Mouse (Mus musculus) hindbrain, embryonic 15.5 days (tissue): ENCODE data around the gene Slc17a9. TPM values are rescaled to one million over a fixed set of nuclear protein-coding genes. Genes with fewer than 3 reads are reported as not detected.

Source experiments
- ATAC-seq: fragments of 200-750 bp; cut with Nextera tagmentation; 2 replicates; pipeline ENCODE4 v1.8.0; 2017; ENCODE audit warnings: low read depth, moderate number of reproducible peaks, moderate TSS enrichment; ENCODE audit not compliant: low FRiP score
- H3K27ac ChIP-seq: fragments of 300-500 bp; sonication (generic); replicated peaks from 2 replicates; pipeline ENCODE4 v1.5.1; 2015; ENCODE audit warnings: mild to moderate bottlenecking, inconsistent platforms
- H3K27me3 ChIP-seq: fragments of 300-500 bp; sonication (generic); 2 replicates; pipeline ENCODE4 v1.6.1; 2015; ENCODE audit warnings: control low read depth, inconsistent platforms
- H3K36me3 ChIP-seq: fragments of 300-500 bp; sonication (generic); 2 replicates; pipeline ENCODE4 v1.6.1; 2015; ENCODE audit warnings: control low read depth, inconsistent platforms
- H3K4me1 ChIP-seq: fragments of 300-500 bp; sonication (generic); replicated peaks from 2 replicates; pipeline ENCODE4 v1.6.1; 2015; ENCODE audit warnings: control low read depth, inconsistent platforms
- H3K4me2 ChIP-seq: fragments of 300-500 bp; sonication (generic); 2 replicates; pipeline ENCODE4 v1.6.1; 2015; ENCODE audit warnings: moderate library complexity, mild to moderate bottlenecking, inconsistent platforms
- H3K4me3 ChIP-seq: fragments of 300-500 bp; sonication (generic); 2 replicates; pipeline ENCODE4 v1.5.1; 2015; ENCODE audit warnings: mild to moderate bottlenecking, inconsistent platforms
- H3K9ac ChIP-seq: fragments of 300-500 bp; sonication (generic); 2 replicates; pipeline ENCODE4 v1.6.1; 2015; ENCODE audit warnings: inconsistent platforms
- H3K9me3 ChIP-seq: fragments of 300-500 bp; sonication (generic); 2 replicates; pipeline ENCODE4 v1.6.1; 2016; ENCODE audit warnings: control low read depth, inconsistent platforms
- WGBS: fragments of 180-500 bp; shearing (Covaris S2); methylation state at CpG from one replicate; pipeline ENCODE4 v1.1.7; 2015; 5-methylcytosine and 5-hydroxymethylcytosine counted together
- polyA plus RNA-seq: library from polyadenylated mRNA; unstranded; fragments of >200 nt; fragmentation: Nextera tagmentation; extraction: Ambion mirVana; gene quantifications from 2 replicates; pipeline ENCODE4 v1.2.1, GENCODE M21; 2015

Gene Slc17a9
- polyA plus RNA-seq, 1 experiment from 2014 or later = 0.29 TPM

DNA sequence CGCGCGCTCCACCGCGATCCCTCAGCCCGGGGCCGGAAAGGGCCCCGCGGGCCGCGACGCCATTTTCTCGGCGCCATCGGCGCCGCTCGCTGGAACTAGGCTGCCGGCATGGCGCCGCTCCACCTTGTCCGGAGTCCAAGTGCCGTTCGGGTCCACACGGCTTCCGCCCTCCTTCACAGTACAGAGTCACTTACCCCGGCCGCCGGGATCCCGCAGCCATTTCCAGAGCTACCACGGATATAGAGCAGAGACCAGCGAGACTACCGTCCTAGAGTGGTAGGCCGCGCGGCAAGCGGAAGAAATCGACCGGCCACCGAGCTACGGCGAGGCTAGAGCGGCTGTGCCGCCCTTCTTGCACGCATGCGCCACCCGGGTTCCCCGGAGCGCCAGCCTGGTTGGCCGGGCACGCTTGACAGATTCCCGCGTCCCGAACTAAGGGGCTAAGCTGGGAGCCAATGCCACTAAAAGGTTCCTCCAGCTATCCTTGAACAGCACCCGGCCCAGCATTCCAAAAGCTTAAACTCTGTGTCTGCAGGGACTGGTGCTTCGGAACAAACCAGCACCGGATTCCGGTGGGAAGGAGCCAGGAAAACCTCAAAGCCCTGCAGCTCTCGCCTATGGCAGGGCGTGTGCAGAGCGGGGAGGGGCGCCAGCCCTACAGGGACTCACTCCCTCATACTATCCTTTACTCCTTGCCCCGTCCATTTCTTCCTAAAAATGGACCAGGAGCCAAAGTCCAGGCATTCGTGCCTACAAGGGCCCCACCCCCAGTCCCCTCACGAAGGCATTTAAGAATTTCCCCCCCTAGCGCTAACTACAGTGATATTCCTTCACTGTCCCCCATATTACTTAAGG, 23.1 kb upstream of the Slc17a9 start:
- Histone ChIP-seq H3K4me3 (peak overlapping the region; percentile 90), H3K4me1 (peaks cover 42% of the 10 kb centered on the region), H3K27me3 (no peaks in the 10 kb centered on the region), H3K36me3 (no peaks in the 10 kb centered on the region), H3K4me2 (peak overlapping the region; percentile 93), H3K9ac (peak overlapping the region; percentile 98), H3K9me3 (no peaks in the 10 kb centered on the region), H3K27ac (peak overlapping the region; percentile 96)
- WGBS = under 1% methylated on average over 66 of the region's 66 CpGs
- peak; percentile 95 for ATAC-seq

DNA sequence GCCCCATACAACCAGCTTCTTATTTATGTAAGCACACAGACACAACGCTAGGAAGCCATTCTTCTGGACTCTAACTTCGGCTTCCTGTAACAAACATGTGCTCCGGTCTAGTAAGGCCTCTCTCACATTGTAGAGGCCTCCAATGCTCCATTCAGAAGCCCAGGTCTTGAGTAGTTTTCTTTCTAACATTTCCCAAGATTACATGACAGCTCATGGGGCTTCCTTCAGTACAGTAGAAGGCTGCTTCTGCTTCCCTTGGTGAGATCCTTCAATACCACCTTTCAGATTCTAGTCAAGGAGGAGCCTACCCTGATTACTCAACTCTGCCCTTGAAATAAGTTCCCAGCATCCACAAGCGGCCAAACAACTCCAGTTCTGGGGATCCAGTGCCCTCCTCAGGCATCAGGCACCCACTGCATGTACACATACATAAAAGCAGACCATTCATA, 22.3 kb upstream of the Slc17a9 start:
- H3K4me3 ChIP-seq = peak overlapping the region; percentile 90
- no peaks in the 10 kb centered on the region for H3K27me3 ChIP-seq
- no peaks in the 10 kb centered on the region for H3K36me3 ChIP-seq
- H3K4me1 ChIP-seq = peaks cover 48% of the 10 kb centered on the region
- no peaks in the 10 kb centered on the region for H3K9me3 ChIP-seq
- 27% methylated on average over 4 of the region's 4 CpGs for WGBS
- peak overlapping the region; percentile 93 for H3K4me2 ChIP-seq
- peak overlapping the region; percentile 96 for H3K27ac ChIP-seq
- peak overlapping the region; percentile 98 for H3K9ac ChIP-seq
- ATAC-seq = no peak; the same call in 1 of the 2 replicates

DNA sequence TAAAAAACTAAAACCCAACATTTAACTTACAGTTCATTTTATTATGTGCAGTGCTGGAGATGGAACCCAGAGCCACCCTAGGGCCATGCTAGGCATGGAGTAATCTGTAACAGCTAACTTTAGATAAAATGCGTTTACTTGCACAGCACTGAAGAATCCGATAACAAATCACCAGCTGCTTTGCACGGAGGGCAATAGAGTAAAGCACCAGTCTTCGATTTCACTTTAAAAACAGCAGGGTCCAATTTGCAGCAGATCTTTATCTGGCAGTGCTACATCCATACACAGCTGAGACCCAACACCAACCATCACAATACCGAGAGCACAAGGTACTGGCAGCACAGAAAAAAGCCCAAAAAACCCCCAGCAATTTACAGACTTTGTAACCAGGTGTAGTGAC, 21.9 kb upstream of the Slc17a9 start:
- Histone ChIP-seq H3K36me3 (no peaks in the 10 kb centered on the region), H3K9me3 (no peaks in the 10 kb centered on the region), H3K4me1 (peaks cover 50% of the 10 kb centered on the region), H3K4me3 (no peak overlapping the region), H3K27me3 (no peaks in the 10 kb centered on the region), H3K9ac (no peak overlapping the region), H3K4me2 (no peak overlapping the region), H3K27ac (no peak overlapping the region)
- no peak for ATAC-seq
- 81% methylated on average over 5 of the region's 5 CpGs for WGBS

DNA sequence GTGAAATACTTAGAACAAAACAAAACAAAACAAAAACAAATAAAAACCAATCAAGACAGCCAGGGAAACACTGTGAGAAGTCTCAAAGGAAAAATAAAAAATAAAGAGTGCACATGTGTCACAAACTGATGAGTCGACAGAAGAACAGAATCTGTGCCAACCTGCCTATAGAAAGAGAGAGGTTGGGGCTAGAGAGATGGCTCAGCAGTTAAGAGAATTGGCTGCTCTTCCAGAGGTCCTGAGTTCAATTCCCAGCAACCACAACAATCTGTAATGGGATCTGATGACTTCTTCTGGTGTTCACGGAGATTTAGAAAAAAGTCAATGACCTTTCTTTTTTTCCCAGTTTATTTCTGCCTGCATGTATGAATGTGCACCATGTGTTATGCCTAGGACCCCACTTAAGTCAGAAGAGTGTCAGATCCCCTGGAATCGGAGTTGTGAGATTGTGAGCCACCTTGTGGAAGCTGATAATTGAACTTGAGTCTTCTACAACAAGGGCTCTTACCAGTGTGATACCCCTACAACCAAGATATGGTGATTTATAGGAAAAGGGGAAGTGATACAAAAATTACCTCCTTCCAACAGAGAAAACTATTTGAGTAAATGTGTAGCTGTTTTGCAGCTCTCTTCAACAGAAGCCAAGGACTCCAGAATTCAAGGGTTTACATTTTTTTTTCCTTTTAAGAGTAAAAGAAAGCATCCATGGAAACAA, 21.3 kb upstream of the Slc17a9 start:
- Histone ChIP-seq H3K27ac (no peak overlapping the region), H3K36me3 (no peaks in the 10 kb centered on the region), H3K9ac (no peak overlapping the region), H3K4me2 (no peak overlapping the region), H3K4me1 (peaks cover 52% of the 10 kb centered on the region), H3K9me3 (no peaks in the 10 kb centered on the region), H3K27me3 (no peaks in the 10 kb centered on the region), H3K4me3 (no peak overlapping the region)
- ATAC-seq = no peak
- 81% methylated on average over 3 of the region's 3 CpGs for WGBS

DNA sequence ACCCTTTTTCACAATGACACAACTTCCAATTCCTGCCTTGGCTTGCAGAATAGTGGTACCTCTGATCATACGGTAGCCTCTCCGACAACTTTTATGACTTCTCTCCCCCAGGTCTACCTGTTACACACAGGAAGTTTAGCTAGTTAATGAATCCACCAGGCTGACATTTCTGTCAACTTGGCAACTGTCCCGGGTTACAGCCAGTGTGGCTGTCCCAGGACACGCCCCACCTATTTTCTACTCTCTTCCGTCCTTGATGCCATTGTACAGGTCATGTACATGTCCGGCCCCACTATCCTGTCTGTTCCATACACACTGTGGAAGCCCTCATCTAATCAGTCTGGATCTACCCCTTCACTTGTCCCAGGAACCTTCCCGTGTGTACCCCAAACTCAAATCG, 20.5 kb upstream of the Slc17a9 start:
- no peak overlapping the region for H3K9ac ChIP-seq
- WGBS = 93% methylated on average over 8 of the region's 8 CpGs
- peaks cover 49% of the 10 kb centered on the region for H3K4me1 ChIP-seq
- no peaks in the 10 kb centered on the region for H3K27me3 ChIP-seq
- H3K27ac ChIP-seq = no peak overlapping the region
- H3K36me3 ChIP-seq = no peaks in the 10 kb centered on the region
- no peak for ATAC-seq
- H3K4me3 ChIP-seq = no peak overlapping the region
- H3K9me3 ChIP-seq = no peaks in the 10 kb centered on the region
- H3K4me2 ChIP-seq = no peak overlapping the region

DNA sequence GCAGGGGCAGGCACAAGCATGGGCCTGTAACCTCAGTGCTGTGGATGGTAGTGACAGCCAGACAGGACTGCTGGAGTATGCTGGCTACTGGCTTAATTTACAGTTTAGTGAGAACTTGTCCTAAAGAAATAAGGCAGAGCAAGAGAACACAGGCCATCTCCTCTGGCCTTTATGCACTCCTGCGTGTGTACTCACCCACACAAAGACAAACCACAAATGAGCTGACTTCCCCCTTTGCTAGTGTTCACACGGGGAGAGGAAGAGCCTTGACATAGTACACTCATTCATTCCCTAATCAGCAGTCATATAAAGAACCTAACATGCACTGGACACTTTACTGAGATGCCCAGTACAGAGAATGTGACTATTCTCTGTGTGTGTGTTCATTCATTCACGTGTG, 20.0 kb upstream of the Slc17a9 start:
- H3K4me2 ChIP-seq = no peak overlapping the region
- no peak overlapping the region for H3K9ac ChIP-seq
- H3K4me1 ChIP-seq = peaks cover 44% of the 10 kb centered on the region
- no peak overlapping the region for H3K27ac ChIP-seq
- ATAC-seq = no peak
- no peaks in the 10 kb centered on the region for H3K9me3 ChIP-seq
- no peaks in the 10 kb centered on the region for H3K36me3 ChIP-seq
- WGBS = 80% methylated on average over 3 of the region's 3 CpGs
- no peaks in the 10 kb centered on the region for H3K27me3 ChIP-seq
- H3K4me3 ChIP-seq = no peak overlapping the region

DNA sequence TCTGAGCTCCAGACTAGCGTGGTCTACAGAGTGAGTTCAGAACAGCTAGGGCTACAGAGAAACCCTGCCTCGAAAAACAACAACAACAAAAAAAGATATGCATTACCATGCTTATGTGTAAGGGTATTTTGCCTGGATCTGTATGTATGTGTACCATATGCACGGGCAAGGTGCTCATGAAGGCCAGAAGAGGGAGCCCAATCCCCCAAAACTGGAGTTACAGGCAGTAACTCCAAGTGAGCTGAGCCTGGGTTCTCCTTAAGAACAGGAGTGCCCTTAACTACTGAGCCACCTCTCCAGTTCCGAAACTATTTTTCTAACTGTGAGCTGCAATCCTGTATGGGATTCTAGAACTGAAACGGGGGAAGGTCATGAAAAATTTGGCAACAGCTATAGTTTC, 19.1 kb upstream of the Slc17a9 start:
- 91% methylated on average over 5 of the region's 5 CpGs for WGBS

DNA sequence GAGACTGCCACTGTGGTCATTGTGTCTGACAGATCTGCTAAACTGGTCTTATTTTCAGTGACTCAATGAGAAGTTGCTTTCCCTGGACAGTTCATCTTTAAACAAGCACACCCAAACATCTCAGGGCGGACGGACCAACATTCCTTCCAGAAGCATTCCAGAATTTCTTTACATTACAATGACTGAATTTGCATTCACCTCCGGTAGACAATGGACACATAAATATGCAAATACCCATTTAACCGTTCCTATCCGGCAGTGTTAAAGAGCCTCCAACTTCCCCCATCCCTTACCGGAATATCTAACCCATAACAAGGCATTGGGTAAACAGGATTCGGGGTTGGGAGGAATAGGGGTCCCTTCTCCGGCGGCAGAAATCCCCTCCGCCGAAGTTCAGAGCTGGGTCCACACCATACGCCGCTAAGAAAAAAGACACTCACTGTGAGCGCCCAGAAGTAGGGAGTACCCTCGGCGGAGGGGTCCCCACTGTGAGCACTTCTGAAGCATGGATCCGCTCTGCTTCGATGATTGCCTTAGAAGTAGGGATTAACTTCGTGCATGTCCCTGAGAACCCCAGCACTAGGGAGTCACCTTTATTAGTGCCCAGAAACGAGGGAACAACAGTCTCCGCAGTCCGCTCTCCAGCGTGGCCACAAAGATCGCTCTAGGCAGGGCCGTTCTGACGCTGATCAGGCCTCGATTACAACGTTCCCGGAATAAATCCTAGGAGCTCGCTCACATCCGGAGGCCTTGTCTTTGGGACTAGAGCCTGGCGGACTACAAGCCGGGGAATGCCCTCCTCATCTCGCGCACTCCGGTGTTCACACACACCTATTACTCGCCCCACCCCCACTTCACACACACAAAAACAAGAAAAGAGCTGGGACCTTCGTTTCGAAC, 15.8 kb upstream of the Slc17a9 start:
- Histone ChIP-seq H3K4me2 (peak overlapping the region; percentile 91), H3K36me3 (peaks cover 8% of the 10 kb centered on the region), H3K27me3 (no peaks in the 10 kb centered on the region), H3K27ac (peak overlapping the region; percentile 86), H3K4me1 (peaks cover 36% of the 10 kb centered on the region), H3K4me3 (peak overlapping the region; percentile 91), H3K9me3 (no peaks in the 10 kb centered on the region), H3K9ac (peak overlapping the region; percentile 99)
- WGBS = under 1% methylated on average over 39 of the region's 39 CpGs
- peak; percentile 74 for ATAC-seq

More for the DNA sequence above, 19.1 kb upstream of the Slc17a9 start:
- no peak for ATAC-seq
- Histone ChIP-seq H3K36me3 (no peaks in the 10 kb centered on the region), H3K9ac (no peak overlapping the region), H3K9me3 (no peaks in the 10 kb centered on the region), H3K4me2 (no peak overlapping the region), H3K4me3 (no peak overlapping the region), H3K4me1 (peaks cover 38% of the 10 kb centered on the region), H3K27me3 (no peaks in the 10 kb centered on the region), H3K27ac (no peak overlapping the region)

DNA sequence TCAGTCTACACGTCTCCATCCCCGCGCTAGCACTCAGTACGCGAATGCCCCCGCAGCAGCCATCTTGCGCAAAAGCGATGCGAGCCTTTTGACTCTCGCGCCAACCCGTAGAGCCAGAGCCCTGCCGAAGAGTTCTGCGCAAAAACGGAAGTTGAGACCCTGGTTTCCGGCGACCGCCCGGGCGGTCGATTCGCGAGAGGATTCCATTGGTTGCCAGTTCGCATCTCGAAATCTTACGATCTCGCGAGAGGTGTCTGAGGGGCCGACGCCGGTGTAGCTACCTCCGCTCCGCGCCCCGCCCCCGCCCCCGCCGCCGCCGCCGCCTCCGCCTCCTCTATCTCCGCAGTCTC, 15.2 kb upstream of the Slc17a9 start, which contains the start of the genes Dido1 and Gid8:
Gene Dido1, minus strand, starts transcription at position 77 of the 350 bp plus-strand sequence.
Gene Gid8, plus strand, starts transcription at position 195 of the 350 bp plus-strand sequence.
- Histone ChIP-seq H3K36me3 (peaks cover 15% of the 10 kb centered on the region), H3K4me3 (peak within 1 kb of the TSS; percentile 91), H3K4me2 (peak within 1 kb of the TSS; percentile 91), H3K4me1 (peaks cover 36% of the 10 kb centered on the region), H3K27ac (peak within 1 kb of the TSS; percentile 88), H3K9ac (peak within 1 kb of the TSS; percentile 99), H3K27me3 (no peaks in the 10 kb centered on the region), H3K9me3 (no peaks in the 10 kb centered on the region)
- ATAC-seq = peak; percentile 96
- under 1% methylated on average over 40 of the region's 43 CpGs for WGBS

DNA sequence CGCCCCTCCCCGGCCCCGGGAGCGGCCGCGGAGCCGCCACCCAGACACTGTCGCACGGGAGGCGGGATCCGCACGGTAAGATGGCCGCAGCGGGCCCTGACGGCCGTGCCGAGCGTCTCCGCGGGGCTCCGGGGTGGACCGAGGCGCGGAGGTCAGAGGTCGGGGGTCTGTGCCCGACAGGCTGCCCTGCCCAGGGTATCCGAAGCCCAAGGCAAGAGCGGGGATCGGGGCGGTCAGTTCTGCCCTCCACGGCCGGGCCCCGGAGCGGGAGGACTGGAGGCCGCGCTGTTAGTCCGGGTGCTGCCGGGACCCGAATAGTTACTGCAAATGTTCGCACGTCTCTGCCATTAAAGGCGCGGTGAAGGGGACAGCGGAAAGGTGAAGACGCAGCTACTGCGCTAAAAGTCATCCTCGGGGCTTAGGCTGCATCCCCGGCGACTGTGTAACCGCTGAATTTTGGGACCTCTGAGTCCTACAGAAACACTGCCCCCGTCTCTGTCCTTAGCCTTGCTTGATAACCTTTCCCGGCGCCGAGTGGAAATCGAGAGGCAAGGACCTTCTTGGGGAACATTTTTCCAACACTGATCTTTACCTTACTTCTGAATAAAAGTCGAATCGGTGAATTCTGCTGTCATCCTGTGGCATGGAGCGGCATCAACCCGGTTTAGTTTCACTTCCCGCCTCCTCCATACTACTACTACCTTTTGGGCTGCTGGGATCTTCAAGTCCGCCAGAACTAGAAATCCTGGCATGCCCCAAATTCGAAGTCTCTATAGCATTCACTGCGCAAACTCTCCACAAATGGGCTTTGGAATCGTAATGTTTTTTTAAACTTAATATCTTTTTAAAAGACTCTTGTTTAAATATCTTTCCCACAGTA, 14.5 kb upstream of the Slc17a9 start:
- peak overlapping the region; percentile 91 for H3K4me3 ChIP-seq
- peak overlapping the region; percentile 88 for H3K27ac ChIP-seq
- peak; percentile 71 for ATAC-seq
- H3K9me3 ChIP-seq = no peaks in the 10 kb centered on the region
- peaks cover 36% of the 10 kb centered on the region for H3K4me1 ChIP-seq
- peak overlapping the region; percentile 80 for H3K4me2 ChIP-seq
- H3K9ac ChIP-seq = peak overlapping the region; percentile 99
- no peaks in the 10 kb centered on the region for H3K27me3 ChIP-seq
- 2% methylated on average over 64 of the region's 64 CpGs for WGBS
- H3K36me3 ChIP-seq = peaks cover 15% of the 10 kb centered on the region

DNA sequence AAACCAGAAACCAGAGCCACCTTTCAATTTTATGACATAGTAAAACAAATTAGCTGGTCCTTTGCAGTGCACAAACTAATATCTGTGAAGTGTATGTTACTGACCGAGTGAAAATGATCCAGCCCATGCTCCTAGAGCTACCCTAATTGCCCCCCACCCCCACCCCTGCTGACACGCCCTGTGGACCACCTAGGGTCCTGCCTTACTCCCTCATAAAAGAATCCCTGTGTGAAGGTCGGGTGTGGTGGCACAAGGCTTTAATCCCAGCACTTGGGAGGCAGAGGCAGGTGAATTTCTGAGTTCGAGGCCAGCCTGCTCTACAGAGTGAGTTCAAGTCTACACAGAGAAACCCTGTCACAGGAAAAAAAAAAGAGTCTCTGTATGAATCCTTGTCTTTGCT, 13.5 kb upstream of the Slc17a9 start:
- Histone ChIP-seq H3K4me1 (peaks cover 36% of the 10 kb centered on the region), H3K36me3 (peaks cover 19% of the 10 kb centered on the region), H3K27me3 (no peaks in the 10 kb centered on the region), H3K4me2 (peak overlapping the region; percentile 80), H3K27ac (no peak overlapping the region), H3K9me3 (no peaks in the 10 kb centered on the region), H3K9ac (peak overlapping the region; percentile 99; the same call in 1 of the 2 replicates), H3K4me3 (peak overlapping the region; percentile 91)
- 67% methylated on average over 4 of the region's 4 CpGs for WGBS
- no peak for ATAC-seq
